Mouse (Mus musculus): ENCODE data around the gene Hist1h4h. TPM values are rescaled to one million over a fixed set of nuclear protein-coding genes. Genes with fewer than 3 reads are reported as not detected.
"Not testable (repeated sequence)": the region's sequence is repeated elsewhere in the genome, so short reads cannot be mapped to it uniquely, and the experiment has no call there.

Gene Hist1h4h
- polyA plus RNA-seq, 1 experiment from 2014 or later: 4.4 TPM

GRCm38 (mm10) chr13:23564482-23564881 lies 33.6 kb downstream of the Hist1h4h start:
- peaks cover 55% of the 10 kb centered on the region for H3K4me1 ChIP-seq
- H3K4me2 ChIP-seq: no peak overlapping the region
- no peaks in the 10 kb centered on the region for H3K27me3 ChIP-seq (replicated peaks)
- 79% methylated on average over 2 of the region's 2 CpGs for WGBS (ENCODE audit: insufficient replicate concordance)
- no peak for ATAC-seq
- no peak overlapping the region for H3K4me3 ChIP-seq
- no peaks in the 10 kb centered on the region for H3K9me3 ChIP-seq (replicated peaks)
- peak overlapping the region; percentile 99 for H3K27ac ChIP-seq
- H3K36me3 ChIP-seq: no peaks in the 10 kb centered on the region
- peak overlapping the region; percentile 31; the same call in 1 of the 2 replicates for H3K9ac ChIP-seq

GRCm38 (mm10) chr13:23570261-23571021 lies 39.6 kb downstream of the Hist1h4h start:
- Histone ChIP-seq H3K9ac (peak overlapping the region; percentile 75), H3K27ac (peak overlapping the region; percentile 99), H3K4me1 (peaks cover 40% of the 10 kb centered on the region), H3K4me2 (peak overlapping the region; percentile 79), H3K4me3 (peak overlapping the region; percentile 44)
- not testable (repeated sequence) for H3K36me3 ChIP-seq; ATAC-seq; H3K9me3 ChIP-seq (replicated peaks); H3K27me3 ChIP-seq (replicated peaks)
- WGBS (ENCODE audit: insufficient replicate concordance): 2% methylated on average over 27 of the region's 41 CpGs

- ATAC-seq: peak; percentile 81
- WGBS (ENCODE audit: insufficient replicate concordance): under 1% methylated on average over 18 of the region's 18 CpGs
- Histone ChIP-seq H3K36me3 (no peaks in the 10 kb centered on the region), H3K4me3 (peak within 1 kb of the TSS; percentile 58), H3K27ac (peak within 1 kb of the TSS; percentile 99), H3K4me2 (peak within 1 kb of the TSS; percentile 79), H3K9ac (peak within 1 kb of the TSS; percentile 85), H3K9me3 (replicated peaks) (no peaks in the 10 kb centered on the region), H3K4me1 (peaks cover 35% of the 10 kb centered on the region), H3K27me3 (replicated peaks) (no peaks in the 10 kb centered on the region)
Observed at GRCm38 (mm10) chr13:23571022-23571503, 40.2 kb downstream of the Hist1h4h start, which contains the start of the genes Hist1h2ae and Hist1h2bg. Gene Hist1h2ae, minus strand, starts transcription at chr13:23571220. Gene Hist1h2bg, plus strand, starts transcription at chr13:23571396.

GRCm38 (mm10) chr13:23571504-23572217 lies 40.8 kb downstream of the Hist1h4h start:
- under 1% methylated on average over 13 of the region's 34 CpGs for WGBS (ENCODE audit: insufficient replicate concordance)
- Histone ChIP-seq H3K4me1 (peaks cover 39% of the 10 kb centered on the region), H3K4me3 (peak overlapping the region; percentile 58), H3K9ac (peak overlapping the region; percentile 85), H3K4me2 (peak overlapping the region; percentile 79), H3K27ac (peak overlapping the region; percentile 99)
- ATAC-seq: peak; percentile 6; the same call in 1 of the 2 replicates
- not testable (repeated sequence) for H3K27me3 ChIP-seq (replicated peaks); H3K36me3 ChIP-seq; H3K9me3 ChIP-seq (replicated peaks)

- Histone ChIP-seq H3K27ac (peak overlapping the region; percentile 99), H3K9ac (peak overlapping the region; percentile 85), H3K4me1 (peaks cover 42% of the 10 kb centered on the region), H3K36me3 (no peaks in the 10 kb centered on the region), H3K27me3 (replicated peaks) (no peaks in the 10 kb centered on the region), H3K4me3 (peak overlapping the region; percentile 58), H3K9me3 (replicated peaks) (no peaks in the 10 kb centered on the region), H3K4me2 (peak overlapping the region; percentile 79)
- 23% methylated on average over 2 of the region's 2 CpGs for WGBS (ENCODE audit: insufficient replicate concordance)
- ATAC-seq: no peak
Observed at GRCm38 (mm10) chr13:23572218-23573033, 41.6 kb downstream of the Hist1h4h start.

GRCm38 (mm10) chr13:23573034-23573897 lies 42.4 kb downstream of the Hist1h4h start:
- not testable (repeated sequence) for H3K36me3 ChIP-seq; H3K27me3 ChIP-seq (replicated peaks); ATAC-seq; H3K9me3 ChIP-seq (replicated peaks)
- peaks cover 42% of the 10 kb centered on the region for H3K4me1 ChIP-seq
- peak overlapping the region; percentile 85 for H3K9ac ChIP-seq
- H3K4me3 ChIP-seq: peak overlapping the region; percentile 58
- peak overlapping the region; percentile 79 for H3K4me2 ChIP-seq
- H3K27ac ChIP-seq: peak overlapping the region; percentile 99
- 6% methylated on average over 20 of the region's 20 CpGs for WGBS (ENCODE audit: insufficient replicate concordance)

GRCm38 (mm10) chr13:23573898-23574524 lies 43.2 kb downstream of the Hist1h4h start, which contains the start of the genes Hist1h2bf and Hist1h2ad:
Gene Hist1h2bf, minus strand, starts transcription at chr13:23574196.
Gene Hist1h2ad, plus strand, starts transcription at chr13:23574381.
- under 1% methylated on average over 42 of the region's 42 CpGs for WGBS (ENCODE audit: insufficient replicate concordance)
- Histone ChIP-seq H3K4me3 (peak within 1 kb of the TSS; percentile 63), H3K4me2 (peak within 1 kb of the TSS; percentile 79), H3K4me1 (peaks cover 45% of the 10 kb centered on the region), H3K9ac (peak within 1 kb of the TSS; percentile 90), H3K27ac (peak within 1 kb of the TSS; percentile 99)
- H3K36me3 ChIP-seq; H3K9me3 ChIP-seq (replicated peaks); H3K27me3 ChIP-seq (replicated peaks): not testable (repeated sequence)
- ATAC-seq: peak; percentile 79

- not testable (repeated sequence) for H3K36me3 ChIP-seq; ATAC-seq; H3K9me3 ChIP-seq (replicated peaks); H3K27me3 ChIP-seq (replicated peaks)
- H3K4me3 ChIP-seq: peak overlapping the region; percentile 63
- H3K4me2 ChIP-seq: peak overlapping the region; percentile 79
- peaks cover 42% of the 10 kb centered on the region for H3K4me1 ChIP-seq
- WGBS (ENCODE audit: insufficient replicate concordance): under 1% methylated on average over 11 of the region's 39 CpGs
- peak overlapping the region; percentile 99 for H3K27ac ChIP-seq
- peak overlapping the region; percentile 90 for H3K9ac ChIP-seq
Observed at GRCm38 (mm10) chr13:23574546-23575170, 43.8 kb downstream of the Hist1h4h start.

- Histone ChIP-seq H3K27me3 (replicated peaks) (no peaks in the 10 kb centered on the region), H3K36me3 (no peaks in the 10 kb centered on the region), H3K9me3 (replicated peaks) (no peaks in the 10 kb centered on the region), H3K4me2 (peak within 1 kb of the TSS; percentile 79), H3K4me1 (peaks cover 42% of the 10 kb centered on the region), H3K9ac (peak within 1 kb of the TSS; percentile 90), H3K27ac (peak within 1 kb of the TSS; percentile 96), H3K4me3 (peak within 1 kb of the TSS; percentile 63)
- under 1% methylated on average over 18 of the region's 18 CpGs for WGBS (ENCODE audit: insufficient replicate concordance)
- ATAC-seq: peak; percentile 35
Observed at GRCm38 (mm10) chr13:23575271-23575851, 44.5 kb downstream of the Hist1h4h start, which contains the start of gene Hist1h3d. Gene Hist1h3d, plus strand, starts transcription at chr13:23575763.

GRCm38 (mm10) chr13:23575864-23576313 lies 45.0 kb downstream of the Hist1h4h start:
- not testable (repeated sequence) for ATAC-seq; H3K36me3 ChIP-seq; H3K9me3 ChIP-seq (replicated peaks); H3K27me3 ChIP-seq (replicated peaks)
- peak overlapping the region; percentile 63 for H3K4me3 ChIP-seq
- peaks cover 47% of the 10 kb centered on the region for H3K4me1 ChIP-seq
- H3K27ac ChIP-seq: peak overlapping the region; percentile 96
- H3K9ac ChIP-seq: peak overlapping the region; percentile 90
- 0% methylated on average over 13 of the region's 40 CpGs for WGBS (ENCODE audit: insufficient replicate concordance)
- peak overlapping the region; percentile 79 for H3K4me2 ChIP-seq
